Mouse (Mus musculus) neural tube, embryonic 12.5 days (tissue): ENCODE results near the gene Ston2. TPM values are rescaled to one million over a fixed set of nuclear protein-coding genes. Genes with fewer than 3 reads are reported as not detected.

ENCODE experiments used
- ATAC-seq: fragments of 200-750 bp; cut with Nextera tagmentation; 2 replicates; pipeline ENCODE4 v1.8.0; 2017; ENCODE audit warnings: low read depth, mild to moderate bottlenecking, moderate TSS enrichment, moderate library complexity; ENCODE audit not compliant: low FRiP score
- H3K27ac ChIP-seq: fragments of 300-500 bp; sonication (generic); 2 replicates; pipeline ENCODE4 v1.5.1; 2016
- H3K27me3 ChIP-seq: fragments of 300-500 bp; sonication (generic); replicated peaks from 2 replicates; pipeline ENCODE4 v1.6.1; 2016; ENCODE audit warnings: mild to moderate bottlenecking
- H3K36me3 ChIP-seq: fragments of 300-500 bp; sonication (generic); 2 replicates; pipeline ENCODE4 v1.6.1; 2016; ENCODE audit warnings: mild to moderate bottlenecking
- H3K4me1 ChIP-seq: fragments of 300-500 bp; sonication (generic); 2 replicates; pipeline ENCODE4 v1.6.1; 2016
- H3K4me2 ChIP-seq: fragments of 300-500 bp; sonication (generic); replicated peaks from 2 replicates; pipeline ENCODE4 v1.6.1; 2016; ENCODE audit warnings: mild to moderate bottlenecking
- H3K4me3 ChIP-seq: fragments of 300-500 bp; sonication (generic); 2 replicates; pipeline ENCODE4 v1.5.1; 2016
- H3K9ac ChIP-seq: fragments of 300-500 bp; sonication (generic); 2 replicates; pipeline ENCODE4 v1.6.1; 2016; ENCODE audit warnings: mild to moderate bottlenecking
- H3K9me3 ChIP-seq: fragments of 300-500 bp; sonication (generic); 2 replicates; pipeline ENCODE4 v1.6.1; 2016; ENCODE audit warnings: mild to moderate bottlenecking
- WGBS: fragments of 180-500 bp; shearing (Covaris S2); methylation state at CpG from one replicate; pipeline ENCODE4 v1.1.7; 2016; 5-methylcytosine and 5-hydroxymethylcytosine counted together
- polyA plus RNA-seq: library from polyadenylated mRNA; unstranded; fragments of >200 nt; fragmentation: Nextera tagmentation; extraction: Ambion mirVana; gene quantifications from 2 replicates; pipeline ENCODE4 v1.2.1, GENCODE M21; 2016

Gene Ston2
- polyA plus RNA-seq, 1 experiment from 2014 or later: 7.9 TPM

GRCm38 (mm10) chr12:91640712-91641111, 147.5 kb downstream of the Ston2 start:
- no peak overlapping the region for H3K27ac ChIP-seq
- no peak overlapping the region for H3K4me3 ChIP-seq
- no peak for ATAC-seq
- no peaks in the 10 kb centered on the region for H3K36me3 ChIP-seq
- no peaks in the 10 kb centered on the region for H3K9me3 ChIP-seq
- H3K27me3 ChIP-seq: no peaks in the 10 kb centered on the region
- peaks cover 11% of the 10 kb centered on the region for H3K4me1 ChIP-seq
- H3K4me2 ChIP-seq: no peak overlapping the region
- H3K9ac ChIP-seq: no peak overlapping the region
- WGBS: 61% methylated on average over 7 of the region's 7 CpGs

GRCm38 (mm10) chr12:91638351-91638750, 149.8 kb downstream of the Ston2 start:
- ATAC-seq: no peak
- H3K36me3 ChIP-seq: no peaks in the 10 kb centered on the region
- no peaks in the 10 kb centered on the region for H3K27me3 ChIP-seq
- WGBS: 77% methylated on average over 3 of the region's 3 CpGs
- 0 out of 2 replicates have a peak, but pooled peaks cover under 1% of the 10 kb centered on the region for H3K9me3 ChIP-seq
- H3K4me1 ChIP-seq: peaks cover 11% of the 10 kb centered on the region
- H3K27ac ChIP-seq: no peak overlapping the region
- no peak overlapping the region for H3K4me3 ChIP-seq
- H3K4me2 ChIP-seq: no peak overlapping the region
- no peak overlapping the region for H3K9ac ChIP-seq

- 0 out of 2 replicates have a peak, but pooled peaks cover 4% of the 10 kb centered on the region for H3K9me3 ChIP-seq
- ATAC-seq: no peak
- H3K4me1 ChIP-seq: peaks cover 11% of the 10 kb centered on the region
- H3K9ac ChIP-seq: no peak overlapping the region
- no peak overlapping the region for H3K27ac ChIP-seq
- no peaks in the 10 kb centered on the region for H3K36me3 ChIP-seq
- 53% methylated on average over 12 of the region's 12 CpGs for WGBS
- H3K4me3 ChIP-seq: no peak overlapping the region
- H3K4me2 ChIP-seq: no peak overlapping the region
- no peaks in the 10 kb centered on the region for H3K27me3 ChIP-seq
These were observed 150.9 kb downstream of the Ston2 start for GRCm38 (mm10) chr12:91637136-91637909.

- H3K9me3 ChIP-seq: no peaks in the 10 kb centered on the region
- no peaks in the 10 kb centered on the region for H3K36me3 ChIP-seq
- H3K9ac ChIP-seq: no peak overlapping the region
- WGBS: 89% methylated on average over 5 of the region's 5 CpGs
- no peak overlapping the region for H3K27ac ChIP-seq
- no peak overlapping the region for H3K4me3 ChIP-seq
- no peak overlapping the region for H3K4me2 ChIP-seq
- no peak for ATAC-seq
- no peaks in the 10 kb centered on the region for H3K27me3 ChIP-seq
- H3K4me1 ChIP-seq: no peaks in the 10 kb centered on the region
These were observed 161.7 kb downstream of the Ston2 start for GRCm38 (mm10) chr12:91626482-91626881.

- Histone ChIP-seq H3K27me3 (no peaks in the 10 kb centered on the region), H3K9me3 (no peaks in the 10 kb centered on the region), H3K4me2 (no peak overlapping the region), H3K36me3 (no peaks in the 10 kb centered on the region), H3K4me3 (no peak overlapping the region), H3K27ac (no peak overlapping the region), H3K4me1 (no peaks in the 10 kb centered on the region), H3K9ac (no peak overlapping the region)
- WGBS: 72% methylated on average over 1 of the region's 1 CpGs
- ATAC-seq: no peak
These were observed 163.2 kb downstream of the Ston2 start for GRCm38 (mm10) chr12:91625013-91625412.

- no peak overlapping the region for H3K9ac ChIP-seq
These were observed 178.8 kb downstream of the Ston2 start for GRCm38 (mm10) chr12:91609425-91609824.

GRCm38 (mm10) chr12:91607678-91608077, 180.5 kb downstream of the Ston2 start:
- Histone ChIP-seq H3K9me3 (no peaks in the 10 kb centered on the region), H3K9ac (no peak overlapping the region), H3K27ac (no peak overlapping the region), H3K4me1 (no peaks in the 10 kb centered on the region), H3K4me2 (no peak overlapping the region), H3K36me3 (no peaks in the 10 kb centered on the region), H3K27me3 (no peaks in the 10 kb centered on the region), H3K4me3 (no peak overlapping the region)
- 19% methylated on average over 7 of the region's 7 CpGs for WGBS
- ATAC-seq: no peak

More at GRCm38 (mm10) chr12:91609425-91609824, 178.8 kb downstream of the Ston2 start:
- Histone ChIP-seq H3K27me3 (no peaks in the 10 kb centered on the region), H3K9me3 (no peaks in the 10 kb centered on the region), H3K4me3 (no peak overlapping the region), H3K4me2 (no peak overlapping the region), H3K36me3 (no peaks in the 10 kb centered on the region), H3K4me1 (no peaks in the 10 kb centered on the region), H3K27ac (no peak overlapping the region)
- WGBS: 79% methylated on average over 5 of the region's 5 CpGs
- ATAC-seq: no peak

- no peaks in the 10 kb centered on the region for H3K36me3 ChIP-seq
- H3K27me3 ChIP-seq: no peaks in the 10 kb centered on the region
- no peak overlapping the region for H3K4me2 ChIP-seq
- no peak for ATAC-seq
- no peak overlapping the region for H3K9ac ChIP-seq
- 91% methylated on average over 13 of the region's 13 CpGs for WGBS
- H3K4me1 ChIP-seq: no peaks in the 10 kb centered on the region
- H3K4me3 ChIP-seq: no peak overlapping the region
- no peak overlapping the region for H3K27ac ChIP-seq
- no peaks in the 10 kb centered on the region for H3K9me3 ChIP-seq
These were observed 181.5 kb downstream of the Ston2 start for GRCm38 (mm10) chr12:91606651-91607050.

- Histone ChIP-seq H3K4me1 (no peaks in the 10 kb centered on the region), H3K4me3 (no peak overlapping the region), H3K36me3 (no peaks in the 10 kb centered on the region), H3K4me2 (no peak overlapping the region), H3K9me3 (no peaks in the 10 kb centered on the region), H3K9ac (no peak overlapping the region), H3K27ac (no peak overlapping the region), H3K27me3 (no peaks in the 10 kb centered on the region)
- 74% methylated on average over 6 of the region's 6 CpGs for WGBS
- no peak for ATAC-seq
These were observed 183.6 kb downstream of the Ston2 start for GRCm38 (mm10) chr12:91604600-91604999.

- no peak for ATAC-seq
- H3K9me3 ChIP-seq: no peaks in the 10 kb centered on the region
- 99% methylated on average over 3 of the region's 3 CpGs for WGBS
These were observed 196.1 kb downstream of the Ston2 start for GRCm38 (mm10) chr12:91592128-91592527.

GRCm38 (mm10) chr12:91591191-91591590, 197.0 kb downstream of the Ston2 start:
- Histone ChIP-seq H3K36me3 (no peaks in the 10 kb centered on the region), H3K4me3 (peak overlapping the region; percentile 97; the same call in 1 of the 2 replicates), H3K27me3 (no peaks in the 10 kb centered on the region), H3K4me2 (peak overlapping the region; percentile 70), H3K27ac (no peak overlapping the region), H3K9me3 (no peaks in the 10 kb centered on the region), H3K9ac (no peak overlapping the region), H3K4me1 (peaks cover 11% of the 10 kb centered on the region; the same call in 1 of the 2 replicates)
- WGBS: 80% methylated on average over 1 of the region's 1 CpGs
- ATAC-seq: no peak

More at GRCm38 (mm10) chr12:91592128-91592527, 196.1 kb downstream of the Ston2 start:
- Histone ChIP-seq H3K4me3 (no peak overlapping the region), H3K9ac (no peak overlapping the region), H3K4me2 (no peak overlapping the region), H3K27me3 (no peaks in the 10 kb centered on the region), H3K4me1 (peaks cover 8% of the 10 kb centered on the region; the same call in 1 of the 2 replicates), H3K27ac (no peak overlapping the region), H3K36me3 (no peaks in the 10 kb centered on the region)

GRCm38 (mm10) chr12:91590716-91591115, 197.5 kb downstream of the Ston2 start:
- no peaks in the 10 kb centered on the region for H3K27me3 ChIP-seq
- H3K4me2 ChIP-seq: peak overlapping the region; percentile 70
- no peak for ATAC-seq
- H3K4me1 ChIP-seq: peaks cover 11% of the 10 kb centered on the region; the same call in 1 of the 2 replicates
- H3K9me3 ChIP-seq: no peaks in the 10 kb centered on the region
- H3K4me3 ChIP-seq: peak overlapping the region; percentile 97
- H3K27ac ChIP-seq: peak overlapping the region; percentile 84
- peaks cover 3% of the 10 kb centered on the region for H3K36me3 ChIP-seq
- H3K9ac ChIP-seq: peak overlapping the region; percentile 100
- WGBS: 35% methylated on average over 6 of the region's 6 CpGs
